Mouse (Mus musculus) MEL (cell line): ENCODE data around the gene Samd8. TPM values are rescaled to one million over a fixed set of nuclear protein-coding genes. Genes with fewer than 3 reads are reported as not detected.

Experiments used
- DNase-seq: peaks from one replicate; pipeline ENCODE4 v3.0.0; 2011; ENCODE audit warnings: low read depth, low spot score
- H3K27ac ChIP-seq: 2 replicates; pipeline ENCODE4 v1.5.1; 2012; ENCODE audit warnings: low read depth, mild to moderate bottlenecking, control low read depth, low read length, moderate library complexity; ENCODE audit not compliant: control insufficient read depth
- H3K27me3 ChIP-seq, 2 experiments: fragments of 150-350 bp in 1 of 2; sonication (generic) in 1 of 2; 2 replicates each; pipeline ENCODE4 v1.6.1; 2012; ENCODE audit warnings: low read length in 2 of 2, mild to moderate bottlenecking in 2 of 2, improper control_type of control experiment in 1 of 2, moderate library complexity in 1 of 2; ENCODE audit not compliant: insufficient read depth in 2 of 2, control insufficient read depth in 1 of 2
- H3K36me3 ChIP-seq, 2 experiments: 2 replicates each; pipeline ENCODE4 v1.6.1; 2012 to 2014; ENCODE audit warnings: low read length in 2 of 2, improper control_type of control experiment in 1 of 2, inconsistent platforms in 1 of 2, mild to moderate bottlenecking in 1 of 2; ENCODE audit not compliant: insufficient read depth in 2 of 2, control insufficient read depth in 1 of 2
- H3K4me1 ChIP-seq, 2 experiments: fragments of 150-350 bp in 1 of 2; sonication (generic) in 1 of 2; 2 replicates each; pipeline ENCODE4 v1.6.1; 2012; ENCODE audit warnings: low read length in 2 of 2, improper control_type of control experiment in 1 of 2, mild to moderate bottlenecking in 1 of 2; ENCODE audit not compliant: insufficient read depth in 2 of 2, control insufficient read depth in 1 of 2
- H3K4me3 ChIP-seq, 2 experiments: fragments of 150-350 bp in 1 of 2; sonication (generic) in 1 of 2; 2 replicates each; pipeline ENCODE4 v1.5.1; 2012; ENCODE audit warnings: low read depth in 2 of 2, low read length in 2 of 2, mild to moderate bottlenecking in 2 of 2, moderate library complexity in 2 of 2, control low read depth in 1 of 2, improper control_type of control experiment in 1 of 2; ENCODE audit not compliant: control insufficient read depth in 1 of 2, insufficient read depth in 1 of 2
- H3K79me2 ChIP-seq: 2 replicates; pipeline ENCODE4 v1.6.1; 2012; ENCODE audit warnings: mild to moderate bottlenecking, low read length, moderate library complexity; ENCODE audit not compliant: control insufficient read depth, poor library complexity, insufficient read depth
- H3K9ac ChIP-seq: 2 replicates; pipeline ENCODE4 v1.6.1; 2012; ENCODE audit warnings: low read depth, mild to moderate bottlenecking, control low read depth, low read length, moderate library complexity; ENCODE audit not compliant: control insufficient read depth, poor library complexity, severe bottlenecking
- H3K9me3 ChIP-seq: fragments of 150-350 bp; sonication (generic); replicated peaks from 2 replicates; pipeline ENCODE4 v1.6.1; 2012; ENCODE audit warnings: mild to moderate bottlenecking, low read length, improper control_type of control experiment, moderate library complexity; ENCODE audit not compliant: insufficient read depth
- BHLHE40 ChIP-seq: IDR thresholded peaks from 2 replicates; pipeline ENCODE4 v1.6.1; 2012; ENCODE audit warnings: low read depth, mild to moderate bottlenecking, inconsistent platforms, low read length, improper control_type of control experiment, borderline replicate concordance
- CHD1 ChIP-seq: IDR thresholded peaks from 2 replicates; pipeline ENCODE4 v1.6.1; 2012; ENCODE audit warnings: low read depth, mild to moderate bottlenecking, inconsistent platforms, low read length, improper control_type of control experiment
- CTCF ChIP-seq, 3 experiments: IDR thresholded peaks in 2 of 3; conservative IDR thresholded peaks in 1 of 3; 2 replicates each; pipeline ENCODE4 v1.5.1; 2011 to 2012; ENCODE audit warnings: low read length in 3 of 3, low read depth in 2 of 3, mild to moderate bottlenecking in 2 of 3, improper control_type of control experiment in 1 of 3, inconsistent platforms in 1 of 3, mixed read lengths in 1 of 3, moderate library complexity in 1 of 3; ENCODE audit not compliant: control insufficient read depth in 1 of 3, insufficient read depth in 1 of 3, poor library complexity in 1 of 3, severe bottlenecking in 1 of 3
- E2F4 ChIP-seq: IDR thresholded peaks from 2 replicates; pipeline ENCODE4 v1.6.1; 2011; ENCODE audit warnings: low read depth, low read length, improper control_type of control experiment, borderline replicate concordance
- ETS1 ChIP-seq: IDR thresholded peaks from 2 replicates; pipeline ENCODE4 v1.6.1; 2012; ENCODE audit warnings: low read depth, mild to moderate bottlenecking, inconsistent platforms, low read length, improper control_type of control experiment, moderate library complexity
- GABPA ChIP-seq: IDR thresholded peaks from 2 replicates; pipeline ENCODE4 v1.6.1; 2012; ENCODE audit warnings: low read depth, mild to moderate bottlenecking, inconsistent platforms, low read length, improper control_type of control experiment, moderate library complexity
- GATA1 ChIP-seq: IDR thresholded peaks from 2 replicates; pipeline ENCODE4 v1.6.1; 2011; ENCODE audit warnings: low read depth, low read length, improper control_type of control experiment
- HCFC1 ChIP-seq: IDR thresholded peaks from 2 replicates; pipeline ENCODE4 v1.6.1; 2012; ENCODE audit warnings: low read depth, mild to moderate bottlenecking, inconsistent platforms, low read length, improper control_type of control experiment, moderate library complexity
- JUND ChIP-seq: IDR thresholded peaks from 2 replicates; pipeline ENCODE4 v1.6.1; 2011; ENCODE audit warnings: low read depth, mild to moderate bottlenecking, improper control_type of control experiment, low read length
- KAT2A ChIP-seq: conservative IDR thresholded peaks from 2 replicates; pipeline ENCODE4 v1.6.1; 2012; ENCODE audit warnings: low read depth, low read length, improper control_type of control experiment, inconsistent platforms
- MAFK ChIP-seq: IDR thresholded peaks from 2 replicates; pipeline ENCODE4 v1.6.1; 2011; ENCODE audit warnings: low read depth, mild to moderate bottlenecking, low read length, improper control_type of control experiment, borderline replicate concordance
- MAX ChIP-seq: IDR thresholded peaks from 2 replicates; pipeline ENCODE4 v1.6.1; 2011; ENCODE audit warnings: low read length, improper control_type of control experiment
- MAZ ChIP-seq: IDR thresholded peaks from 2 replicates; pipeline ENCODE4 v1.6.1; 2012; ENCODE audit warnings: low read depth, mild to moderate bottlenecking, inconsistent platforms, low read length, improper control_type of control experiment
- MXI1 ChIP-seq: IDR thresholded peaks from 2 replicates; pipeline ENCODE4 v1.6.1; 2011; ENCODE audit warnings: mild to moderate bottlenecking, low read depth, low read length, improper control_type of control experiment
- MYB ChIP-seq: IDR thresholded peaks from 2 replicates; pipeline ENCODE4 v1.6.1; 2011; ENCODE audit warnings: mild to moderate bottlenecking, low read depth, low read length, improper control_type of control experiment
- NELFE ChIP-seq: IDR thresholded peaks from 2 replicates; pipeline ENCODE4 v1.6.1; 2011; ENCODE audit warnings: low read depth, low read length, improper control_type of control experiment
- NRF1 ChIP-seq: IDR thresholded peaks from 2 replicates; pipeline ENCODE4 v1.6.1; 2014; ENCODE audit warnings: low read depth, mild to moderate bottlenecking, inconsistent platforms, low read length, improper control_type of control experiment, moderate library complexity; ENCODE audit not compliant: poor library complexity, insufficient read depth, severe bottlenecking
- POLR2A ChIP-seq, 2 experiments: IDR thresholded peaks; 2 replicates each; pipeline ENCODE4 v1.6.1; 2011 to 2012; ENCODE audit warnings: low read length in 2 of 2, mild to moderate bottlenecking in 2 of 2, control low read depth in 1 of 2, improper control_type of control experiment in 1 of 2, low read depth in 1 of 2, moderate library complexity in 1 of 2; ENCODE audit not compliant: control insufficient read depth in 1 of 2, insufficient read depth in 1 of 2, poor library complexity in 1 of 2
- POLR2AphosphoS2 ChIP-seq: IDR thresholded peaks from 2 replicates; pipeline ENCODE4 v1.6.1; 2011; ENCODE audit warnings: low read length, improper control_type of control experiment
- POLR2AphosphoS5 ChIP-seq: IDR thresholded peaks from 2 replicates; pipeline ENCODE4 v1.6.1; 2012; ENCODE audit warnings: low read depth, borderline replicate concordance, mild to moderate bottlenecking, inconsistent platforms, low read length, moderate library complexity, mixed read lengths
- RCOR1 ChIP-seq: IDR thresholded peaks from 2 replicates; pipeline ENCODE4 v1.6.1; 2012; ENCODE audit warnings: low read depth, mild to moderate bottlenecking, inconsistent platforms, low read length, improper control_type of control experiment
- SIN3A ChIP-seq: IDR thresholded peaks from 2 replicates; pipeline ENCODE4 v1.6.1; 2012; ENCODE audit warnings: low read length, improper control_type of control experiment, inconsistent platforms
- SMC3 ChIP-seq: IDR thresholded peaks from 2 replicates; pipeline ENCODE4 v1.6.1; 2011; ENCODE audit warnings: low read depth, low read length, improper control_type of control experiment
- TCF12 ChIP-seq: IDR thresholded peaks from 2 replicates; pipeline ENCODE4 v1.6.1; 2014; ENCODE audit warnings: low read depth, mild to moderate bottlenecking, inconsistent platforms, low read length, improper control_type of control experiment, moderate library complexity
- UBTF ChIP-seq: IDR thresholded peaks from 2 replicates; pipeline ENCODE4 v1.6.1; 2012; ENCODE audit warnings: low read depth, mild to moderate bottlenecking, inconsistent platforms, low read length, improper control_type of control experiment, moderate library complexity, borderline replicate concordance; ENCODE audit not compliant: insufficient read depth
- USF2 ChIP-seq, 2 experiments: IDR thresholded peaks; 2 replicates each; pipeline ENCODE4 v1.6.1; 2011 to 2012; ENCODE audit warnings: improper control_type of control experiment in 2 of 2, low read length in 2 of 2, borderline replicate concordance in 1 of 2, inconsistent platforms in 1 of 2, low read depth in 1 of 2, mild to moderate bottlenecking in 1 of 2; ENCODE audit not compliant: insufficient read depth in 1 of 2
- ZKSCAN1 ChIP-seq: IDR thresholded peaks from 2 replicates; pipeline ENCODE4 v1.6.1; 2012; ENCODE audit warnings: low read depth, mild to moderate bottlenecking, inconsistent platforms, low read length, improper control_type of control experiment, moderate library complexity
- ZMIZ1 ChIP-seq: IDR thresholded peaks from 2 replicates; pipeline ENCODE4 v1.6.1; 2012; ENCODE audit warnings: low read depth, mild to moderate bottlenecking, inconsistent platforms, low read length, improper control_type of control experiment, moderate library complexity
- polyA plus RNA-seq, 2 experiments: library from polyadenylated mRNA; stranded (reverse) in 1 of 2; unstranded in 1 of 2; fragments of >175 nt in 1 of 2; fragments of >200 nt in 1 of 2; gene quantifications; 2 replicates each; pipeline versions ENCODE4 v1.2.1 to v1.2.4; 2012; ENCODE audit warnings: low replicate concordance in 2 of 2, low read depth in 1 of 2; ENCODE audit not compliant: insufficient read length in 2 of 2, insufficient read depth in 1 of 2, missing spikeins in 1 of 2
- total RNA-seq: library from RNA; depleted of rRNA; stranded (reverse); fragments of 300-350 nt; gene quantifications from 2 replicates; pipeline ENCODE4 v1.2.3, GENCODE M21; 2012

Gene Samd8
- total and polyA plus RNA-seq, 3 experiments, result 5.8 to 6.8 TPM; not detected in 1

DNA sequence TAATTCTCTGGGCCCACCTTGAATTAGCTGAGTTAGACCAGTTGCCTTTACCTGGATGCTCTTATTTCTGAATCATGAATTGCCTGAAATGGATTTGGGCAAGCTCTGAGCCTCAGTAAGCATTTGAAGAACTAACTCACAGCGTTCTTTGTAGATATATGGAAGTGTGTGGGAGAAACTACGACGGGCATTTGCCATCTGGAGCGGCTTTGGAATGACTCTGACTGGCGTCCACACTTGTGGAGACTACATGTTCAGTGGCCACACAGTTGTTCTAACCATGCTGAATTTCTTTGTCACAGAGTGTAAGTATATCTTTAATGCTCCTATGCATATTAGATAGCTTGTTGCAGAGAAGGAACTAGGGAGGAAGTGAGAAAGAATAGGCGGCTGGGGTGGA, 41.9 kb downstream of the Samd8 start:
- H3K36me3 ChIP-seq, result peaks cover 0 to 2% of the 10 kb centered on the region in 2 experiments; a peak in 2 of 4 replicates
- TF ChIP-seq MXI1 (no peak), HCFC1 (no peak)
- DNase-seq, result no peak
- no peaks in the 10 kb centered on the region for H3K27me3 ChIP-seq
- no peak overlapping the region for H3K4me3 ChIP-seq
- H3K4me1 ChIP-seq, result no peaks in the 10 kb centered on the region
- no peak overlapping the region for H3K9ac ChIP-seq
- no peaks in the 10 kb centered on the region for H3K9me3 ChIP-seq
- no peaks in the 10 kb centered on the region for H3K79me2 ChIP-seq
- no peak overlapping the region for H3K27ac ChIP-seq

DNA sequence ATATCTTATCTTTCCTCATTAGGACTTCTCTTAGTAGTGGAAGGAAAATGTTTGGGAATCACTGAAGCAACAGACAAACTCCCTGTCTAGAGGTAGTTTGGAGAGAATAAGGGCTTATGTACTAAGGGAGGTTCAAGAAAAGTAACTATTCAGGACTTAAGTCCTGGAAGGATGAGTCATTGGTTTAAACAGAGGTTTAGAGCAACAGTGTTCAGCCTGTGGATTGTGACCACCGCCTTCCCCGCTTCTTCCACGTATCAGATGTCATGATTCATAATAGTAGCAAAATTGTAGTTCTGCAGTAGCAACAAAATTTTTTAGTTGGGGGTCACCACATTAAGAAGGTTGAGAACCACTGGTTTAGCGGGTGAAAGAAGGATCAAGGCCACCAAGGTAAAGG, 50.3 kb downstream of the Samd8 start:
- DNase-seq, result no peak

DNA sequence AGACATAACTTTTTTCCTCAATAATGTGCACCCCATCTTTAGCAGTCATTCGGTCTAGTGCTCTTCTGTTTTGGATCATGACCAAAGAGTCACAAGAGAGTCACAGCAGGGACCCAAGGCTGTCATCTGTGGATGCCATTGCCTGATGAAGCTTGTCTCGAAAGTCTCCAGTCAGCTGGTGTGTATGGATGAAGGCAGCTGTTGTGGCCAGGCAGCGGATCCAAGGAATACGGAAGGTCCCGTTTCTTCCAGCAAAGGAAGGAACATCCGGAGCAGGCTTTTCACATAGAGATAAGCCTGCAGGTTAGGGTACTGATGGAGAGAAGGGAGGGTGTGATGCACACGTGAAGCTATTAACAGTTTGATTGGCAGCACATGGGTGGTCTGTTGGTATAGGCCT, 51.3 kb downstream of the Samd8 start:
- TF ChIP-seq SIN3A (no peak), E2F4 (no peak), ZMIZ1 (no peak), GABPA (no peak), TCF12 (no peak), MAZ (no peak), NRF1 (no peak), SMC3 (no peak), GATA1 (no peak), CTCF (IDR thresholded peaks at IDR 0.05 in 2 of 3, conservative IDR thresholded peaks at IDR 0.05 in 1 of 3; ENCODE audit: control insufficient read depth in 1 of 3, insufficient read depth in 1 of 3, low read depth in 2 of 3, low read length in 3 of 3, poor library complexity in 1 of 3, severe bottlenecking in 1 of 3) (no peak), MAX (no peak), RCOR1 (no peak), ZKSCAN1 (no peak), ETS1 (no peak), POLR2AphosphoS5 (no peak)
- Histone ChIP-seq H3K79me2 (no peaks in the 10 kb centered on the region), H3K27ac (no peak overlapping the region), H3K27me3 (no peaks in the 10 kb centered on the region), H3K9me3 (no peaks in the 10 kb centered on the region), H3K4me1 (peaks cover 5 to 14% of the 10 kb centered on the region in 2 experiments; a peak in 3 of 4 replicates), H3K9ac (no peak overlapping the region), H3K4me3 (no peak overlapping the region), H3K36me3 (peaks cover 0 to 15% of the 10 kb centered on the region in 2 experiments; a peak in 2 of 4 replicates)
- DNase-seq, result no peak

More for the DNA sequence above, 50.3 kb downstream of the Samd8 start:
- Histone ChIP-seq H3K79me2 (no peaks in the 10 kb centered on the region), H3K27ac (no peak overlapping the region), H3K36me3 (peaks cover 0 to 8% of the 10 kb centered on the region in 2 experiments; a peak in 2 of 4 replicates), H3K4me1 (peaks cover 2 to 7% of the 10 kb centered on the region in 2 experiments; a peak in 2 of 4 replicates), H3K27me3 (no peaks in the 10 kb centered on the region), H3K9me3 (no peaks in the 10 kb centered on the region), H3K4me3 (no peak overlapping the region), H3K9ac (no peak overlapping the region)
- TF ChIP-seq ETS1 (no peak), ZKSCAN1 (no peak), MAFK (no peak), POLR2A (IDR thresholded peaks at IDR 0.05; ENCODE audit: control insufficient read depth in 1 of 2, insufficient read depth in 1 of 2, low read depth in 1 of 2, low read length in 2 of 2, poor library complexity in 1 of 2) (no peak), KAT2A (no peak), POLR2AphosphoS2 (no peak; the same call in 1 of the 2 replicates), ZMIZ1 (no peak), POLR2AphosphoS5 (no peak), MYB (no peak), BHLHE40 (no peak), MAZ (no peak), CHD1 (no peak), JUND (no peak), NELFE (no peak), USF2 (IDR thresholded peaks at IDR 0.05; ENCODE audit: borderline replicate concordance in 1 of 2, insufficient read depth in 1 of 2, low read depth in 1 of 2, low read length in 2 of 2) (no peak), UBTF (no peak), GATA1 (no peak)
